Mouse (Mus musculus) hindbrain, embryonic 16.5 days (tissue): ENCODE measurements at regions not wholly inside any gene's neighbourhood (a gene's known extent, or its start where the extent isn't known, plus 50 kb on each side); places are given as distances from the start of the nearest gene placed in this dataset.

Source experiments
- ATAC-seq: fragments of 200-750 bp; cut with Nextera tagmentation; 2 replicates; pipeline ENCODE4 v1.8.0; 2017; ENCODE audit warnings: moderate TSS enrichment, moderate library complexity
- H3K27ac ChIP-seq: fragments of 300-500 bp; sonication (generic); 2 replicates; pipeline ENCODE4 v1.5.1; 2014; ENCODE audit warnings: low read depth, mild to moderate bottlenecking, control low read depth, low read length, moderate library complexity
- H3K27me3 ChIP-seq: fragments of 300-500 bp; sonication (generic); replicated peaks from 2 replicates; pipeline ENCODE4 v1.6.1; 2014; ENCODE audit warnings: low read length; ENCODE audit not compliant: control insufficient read depth, insufficient read depth
- H3K36me3 ChIP-seq: fragments of 300-500 bp; sonication (generic); 2 replicates; pipeline ENCODE4 v1.6.1; 2014; ENCODE audit warnings: mild to moderate bottlenecking, low read length, moderate library complexity, mixed read lengths; ENCODE audit not compliant: control insufficient read depth, insufficient read depth
- H3K4me1 ChIP-seq: fragments of 300-500 bp; sonication (generic); 2 replicates; pipeline ENCODE4 v1.6.1; 2014; ENCODE audit warnings: low read depth, low read length; ENCODE audit not compliant: control insufficient read depth, insufficient read depth
- H3K4me2 ChIP-seq: fragments of 300-500 bp; sonication (generic); 2 replicates; pipeline ENCODE4 v1.6.1; 2014; ENCODE audit warnings: mild to moderate bottlenecking, low read length, control low read depth, moderate library complexity
- H3K4me3 ChIP-seq: fragments of 300-500 bp; sonication (generic); 2 replicates; pipeline ENCODE4 v1.5.1; 2014; ENCODE audit warnings: mild to moderate bottlenecking, low read length, control low read depth, moderate library complexity
- H3K9ac ChIP-seq: fragments of 300-500 bp; sonication (generic); 2 replicates; pipeline ENCODE4 v1.6.1; 2014; ENCODE audit warnings: low read depth, mild to moderate bottlenecking, control low read depth, low read length, moderate library complexity
- H3K9me3 ChIP-seq: fragments of 300-500 bp; sonication (generic); 2 replicates; pipeline ENCODE4 v1.6.1; 2014; ENCODE audit warnings: mild to moderate bottlenecking, low read length, moderate library complexity; ENCODE audit not compliant: control insufficient read depth
- WGBS: fragments of 180-500 bp; shearing (Covaris S2); extraction: QIAGEN DNeasy Blood & Tissue Kit; methylation state at CpG from one replicate; pipeline ENCODE4 v1.1.7; 2014; 5-methylcytosine and 5-hydroxymethylcytosine counted together

DNA sequence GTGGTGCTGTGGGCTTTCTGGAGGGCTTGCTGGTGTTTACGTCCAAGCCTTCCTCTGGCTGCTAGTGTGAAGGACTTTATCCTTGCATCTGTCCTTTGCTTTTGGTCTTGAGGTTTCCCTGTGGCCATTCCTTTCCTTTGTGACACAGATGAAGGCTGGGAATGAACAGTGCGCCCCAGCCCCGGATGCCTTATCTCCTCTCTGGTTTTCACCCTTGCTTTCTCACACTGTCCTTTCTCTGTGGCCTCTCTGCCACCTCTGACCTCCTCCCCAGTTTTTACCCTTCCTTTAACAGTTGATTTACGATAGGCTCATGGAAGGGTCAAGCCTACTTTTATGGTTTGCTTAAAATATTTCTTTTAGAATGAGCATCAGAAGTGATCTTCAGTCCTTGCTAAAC lies 53.2 kb downstream of the Gas1 start:
- Histone ChIP-seq H3K27ac (no peak overlapping the region), H3K4me2 (no peak overlapping the region), H3K4me3 (no peak overlapping the region), H3K4me1 (peaks cover 11% of the 10 kb centered on the region), H3K36me3 (no peaks in the 10 kb centered on the region), H3K9ac (no peak overlapping the region), H3K9me3 (no peaks in the 10 kb centered on the region), H3K27me3 (no peaks in the 10 kb centered on the region)
- no peak for ATAC-seq
- WGBS: 42% methylated on average over 4 of the region's 4 CpGs

DNA sequence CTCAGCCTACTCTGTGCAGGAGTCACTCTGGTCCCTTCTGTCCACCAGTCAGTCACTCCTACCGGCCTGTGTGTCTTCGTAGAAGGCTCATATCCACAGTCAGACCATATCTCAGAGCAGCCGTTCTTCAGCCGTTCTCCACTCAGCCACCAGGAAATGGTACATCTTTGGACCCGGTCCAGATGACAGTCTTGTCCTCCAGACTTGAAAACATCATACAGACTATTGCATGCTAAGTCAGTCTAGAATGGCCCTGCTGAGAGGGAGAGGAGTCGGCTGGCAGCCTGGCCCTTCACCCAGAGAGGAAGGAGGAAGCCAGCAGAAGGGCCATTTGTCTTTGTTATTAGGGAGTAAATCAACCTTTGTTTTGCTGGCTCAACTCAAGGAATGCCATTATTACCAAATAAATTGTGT lies 54.0 kb downstream of the Gas1 start:
- H3K36me3 ChIP-seq: no peaks in the 10 kb centered on the region
- no peaks in the 10 kb centered on the region for H3K9me3 ChIP-seq
- H3K27ac ChIP-seq: no peak overlapping the region
- 36% methylated on average over 6 of the region's 6 CpGs for whole genome bisulfite sequencing
- no peak overlapping the region for H3K9ac ChIP-seq
- ATAC-seq: 0 out of 2 replicates have a peak, but pooled peaks have one; percentile 25
- H3K4me2 ChIP-seq: peak overlapping the region; percentile 27
- H3K4me3 ChIP-seq: no peak overlapping the region
- no peaks in the 10 kb centered on the region for H3K27me3 ChIP-seq
- H3K4me1 ChIP-seq: peaks cover 11% of the 10 kb centered on the region

DNA sequence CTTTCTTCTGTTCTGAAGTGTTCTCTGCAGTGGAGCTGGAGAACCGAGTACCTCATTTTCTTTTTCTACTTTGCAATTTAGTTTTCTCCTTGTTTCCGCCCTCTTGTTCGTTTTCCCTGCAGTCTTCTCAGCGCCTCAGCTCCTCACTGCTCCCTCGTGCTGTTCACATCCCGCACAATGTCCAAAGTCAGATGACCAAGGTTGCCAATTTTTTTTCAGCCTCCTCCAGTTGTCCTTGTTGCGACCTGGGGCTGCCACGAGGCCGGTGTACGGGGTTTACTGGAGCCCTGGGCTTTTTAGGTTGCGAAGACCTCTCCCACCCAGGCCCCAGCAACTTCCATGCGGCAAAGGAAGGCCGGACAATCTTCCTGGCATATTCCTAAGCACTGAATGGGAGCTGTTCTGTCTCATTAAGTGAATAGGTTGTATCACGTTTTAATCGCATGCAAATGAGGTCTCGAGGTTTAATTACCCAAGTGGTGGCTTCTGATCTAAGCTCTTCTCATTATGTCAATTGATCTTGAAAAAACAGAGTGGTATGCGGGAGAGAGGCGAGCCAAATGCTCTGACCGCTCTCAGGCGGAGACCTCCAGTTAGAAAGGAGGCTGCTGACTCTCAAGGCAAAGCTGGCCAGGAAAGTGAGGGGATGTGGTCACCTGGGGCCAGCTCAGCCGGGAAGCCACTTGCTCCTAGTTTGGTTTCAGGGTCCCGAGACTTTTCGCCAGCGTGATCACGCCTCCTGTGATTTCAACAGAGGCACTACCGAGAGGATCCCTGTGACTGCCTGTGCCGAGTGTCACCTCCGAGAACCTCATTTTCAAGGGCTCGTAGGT lies 54.6 kb downstream of the Gas1 start:
- Histone ChIP-seq H3K9ac (no peak overlapping the region), H3K27ac (no peak overlapping the region), H3K27me3 (no peaks in the 10 kb centered on the region), H3K36me3 (no peaks in the 10 kb centered on the region), H3K9me3 (no peaks in the 10 kb centered on the region), H3K4me1 (peaks cover 11% of the 10 kb centered on the region), H3K4me3 (no peak overlapping the region), H3K4me2 (peak overlapping the region; percentile 27)
- 0 out of 2 replicates have a peak, but pooled peaks have one; percentile 52 for ATAC-seq
- WGBS: 34% methylated on average over 29 of the region's 29 CpGs

DNA sequence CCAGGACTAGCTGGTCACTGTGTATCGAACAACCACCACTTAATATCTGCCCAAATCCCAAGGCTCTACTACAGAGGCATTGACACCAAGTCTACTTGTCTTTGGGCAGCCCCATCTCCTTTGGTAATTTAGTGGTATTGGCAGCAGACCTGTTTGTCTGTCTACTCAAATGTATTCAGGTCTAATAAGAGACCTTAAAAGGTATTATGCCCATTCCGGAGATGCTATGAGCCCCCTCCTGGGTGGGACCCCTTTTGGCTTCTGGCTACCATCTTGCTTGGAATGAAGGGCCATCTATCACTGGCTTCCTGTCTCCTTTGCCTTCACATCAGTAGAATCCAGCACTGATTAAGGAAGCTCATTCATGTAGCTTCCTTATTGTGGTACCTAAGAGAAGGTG lies 65.7 kb downstream of the Gas1 start:
- Histone ChIP-seq H3K27ac (no peak overlapping the region), H3K4me3 (no peak overlapping the region), H3K36me3 (no peaks in the 10 kb centered on the region), H3K4me1 (peaks cover 11% of the 10 kb centered on the region), H3K4me2 (no peak overlapping the region), H3K27me3 (no peaks in the 10 kb centered on the region), H3K9me3 (no peaks in the 10 kb centered on the region), H3K9ac (no peak overlapping the region)
- no peak for ATAC-seq
- 91% methylated on average over 2 of the region's 2 CpGs for WGBS

DNA sequence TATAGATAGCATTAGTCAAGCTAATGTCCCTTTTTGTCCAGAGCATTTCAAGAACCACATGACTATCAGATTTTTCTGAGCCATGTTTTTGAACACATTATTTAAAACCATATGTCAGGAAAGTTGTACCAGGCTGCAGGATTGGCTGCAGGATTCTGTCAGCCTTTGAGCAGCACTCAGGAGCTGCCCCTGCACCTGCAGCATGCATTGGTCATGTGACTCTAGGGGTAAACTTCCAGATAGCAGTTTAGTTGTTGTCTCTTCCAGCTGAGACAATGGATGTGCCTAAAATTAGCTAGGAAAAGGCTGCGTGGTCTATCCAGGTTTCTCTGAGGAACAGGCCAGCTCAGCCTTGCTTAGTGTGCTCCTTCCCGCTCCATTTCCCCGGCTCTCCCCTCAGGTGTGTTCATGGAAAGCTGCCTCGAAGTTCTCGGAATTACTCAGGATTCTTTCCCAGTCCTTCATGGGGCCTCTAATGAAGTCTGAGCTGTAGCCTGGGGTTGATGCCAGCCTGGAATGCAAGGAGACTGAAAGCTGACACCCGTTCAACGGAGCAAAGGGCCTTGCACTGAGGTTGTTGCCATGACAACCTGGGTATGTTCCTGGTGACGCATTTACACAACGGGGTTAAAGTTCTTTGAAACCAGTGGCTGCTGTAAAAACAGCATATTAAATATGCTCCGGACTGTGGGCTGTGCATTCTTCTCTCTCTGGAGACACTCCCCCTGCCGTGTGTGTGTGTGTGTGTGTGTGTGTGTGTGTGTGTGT lies 66.9 kb downstream of the Gas1 start:
- ATAC-seq: peak; percentile 88
- Histone ChIP-seq H3K36me3 (no peaks in the 10 kb centered on the region), H3K27me3 (no peaks in the 10 kb centered on the region), H3K9ac (peak overlapping the region; percentile 18; the same call in 1 of the 2 replicates), H3K4me2 (peak overlapping the region; percentile 35), H3K4me3 (no peak overlapping the region), H3K4me1 (peaks cover 11% of the 10 kb centered on the region), H3K27ac (peak overlapping the region; percentile 59), H3K9me3 (no peaks in the 10 kb centered on the region)
- under 1% methylated on average over 11 of the region's 11 CpGs for WGBS

DNA sequence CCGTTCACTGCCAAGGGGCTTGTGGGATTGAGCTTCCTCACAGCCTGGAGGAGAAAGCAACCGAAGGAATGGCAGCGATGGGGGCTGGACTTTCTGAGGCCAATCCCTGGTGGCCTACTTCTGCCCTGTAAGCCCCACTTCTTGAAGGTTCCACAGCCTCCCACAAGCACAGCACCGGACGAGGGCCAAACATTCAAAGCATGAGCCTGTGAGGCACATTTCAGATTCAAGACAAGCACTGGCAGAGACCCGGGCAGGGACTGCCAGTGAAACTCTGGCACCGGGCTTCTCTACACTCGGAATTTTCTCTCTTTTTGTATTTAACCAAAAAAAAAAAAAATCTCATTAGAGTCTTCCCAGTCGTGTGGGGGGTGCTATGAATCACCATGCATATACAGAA lies 71.9 kb downstream of the Gas1 start:
- no peaks in the 10 kb centered on the region for H3K9me3 ChIP-seq
- H3K4me2 ChIP-seq: no peak overlapping the region
- H3K27me3 ChIP-seq: no peaks in the 10 kb centered on the region
- H3K4me1 ChIP-seq: peaks cover 5% of the 10 kb centered on the region
- no peak for ATAC-seq
- no peak overlapping the region for H3K9ac ChIP-seq
- no peak overlapping the region for H3K4me3 ChIP-seq
- no peaks in the 10 kb centered on the region for H3K36me3 ChIP-seq
- 85% methylated on average over 9 of the region's 9 CpGs for WGBS
- no peak overlapping the region for H3K27ac ChIP-seq

DNA sequence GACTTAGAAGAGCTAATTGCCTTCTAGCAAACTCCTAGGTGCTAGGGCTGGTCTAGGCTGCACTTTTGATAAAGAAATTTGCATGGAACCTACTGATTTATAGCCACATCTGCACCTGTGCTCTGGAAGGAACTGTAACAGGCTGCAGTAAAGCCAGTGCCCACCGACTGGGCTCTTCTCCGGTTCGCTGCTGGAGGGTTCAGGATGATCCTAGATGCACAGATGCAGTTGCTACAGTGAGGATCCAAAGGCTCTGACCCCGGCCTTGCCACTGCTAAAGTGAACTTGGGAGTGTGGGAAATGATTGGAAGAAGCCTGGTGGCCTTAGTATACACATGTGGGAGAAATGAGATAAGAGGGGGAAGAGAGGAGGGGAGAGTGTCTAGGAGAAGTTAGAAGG lies 75.5 kb downstream of the Gas1 start:
- no peaks in the 10 kb centered on the region for H3K27me3 ChIP-seq
- H3K27ac ChIP-seq: no peak overlapping the region
- 78% methylated on average over 4 of the region's 4 CpGs for WGBS
- no peaks in the 10 kb centered on the region for H3K36me3 ChIP-seq
- H3K9ac ChIP-seq: no peak overlapping the region
- H3K4me2 ChIP-seq: no peak overlapping the region
- no peak overlapping the region for H3K4me3 ChIP-seq
- no peak for ATAC-seq
- no peaks in the 10 kb centered on the region for H3K4me1 ChIP-seq
- no peaks in the 10 kb centered on the region for H3K9me3 ChIP-seq

DNA sequence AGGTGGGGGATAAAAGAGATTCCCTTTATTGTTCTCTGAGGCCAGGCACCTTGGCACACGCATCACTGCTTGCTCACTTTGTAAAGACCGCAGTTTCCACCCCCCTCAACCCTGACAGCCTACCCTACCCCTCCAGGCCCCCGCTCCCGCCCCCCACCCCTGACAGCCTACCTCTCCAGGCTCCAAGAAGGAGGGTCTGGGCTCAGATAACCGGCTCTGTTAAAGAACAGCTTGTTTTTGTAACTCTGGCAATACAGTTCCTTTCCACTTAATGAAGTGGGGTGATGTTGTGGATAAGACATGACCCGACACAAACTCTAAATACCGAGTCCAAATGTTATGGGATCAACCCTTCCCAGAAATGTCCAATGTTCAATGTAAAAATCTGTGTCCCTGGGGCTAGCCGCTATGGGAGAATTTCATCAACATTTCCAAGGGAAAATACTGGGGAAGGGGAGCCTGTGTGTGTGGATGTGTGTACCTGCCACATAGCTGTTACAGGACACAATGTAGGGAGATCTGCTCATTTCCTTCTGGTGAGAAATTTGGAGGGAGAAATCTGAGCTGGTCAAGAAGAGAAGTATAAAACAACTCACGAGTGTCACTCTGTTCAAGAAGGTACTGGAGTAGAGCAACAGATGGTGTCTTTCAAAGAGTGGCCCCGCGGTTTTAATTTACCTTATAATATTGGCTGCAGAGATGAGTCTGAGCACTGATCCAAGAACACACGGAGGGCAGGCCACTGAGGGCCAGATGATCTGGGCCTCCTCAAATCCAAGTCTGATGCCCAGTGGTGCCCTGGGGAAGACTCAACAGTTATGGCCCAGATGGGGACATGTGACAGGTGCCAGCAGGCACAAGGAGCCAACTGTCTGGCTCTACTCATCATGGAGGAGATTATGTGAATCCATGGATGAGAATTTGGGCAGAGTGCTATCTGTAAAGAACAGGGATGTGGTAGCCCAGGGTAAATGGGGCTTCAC lies 76.7 kb downstream of the Gas1 start:
- H3K27ac ChIP-seq: no peak overlapping the region
- H3K27me3 ChIP-seq: no peaks in the 10 kb centered on the region
- H3K9me3 ChIP-seq: no peaks in the 10 kb centered on the region
- no peaks in the 10 kb centered on the region for H3K4me1 ChIP-seq
- H3K4me3 ChIP-seq: no peak overlapping the region
- no peak overlapping the region for H3K9ac ChIP-seq
- 64% methylated on average over 12 of the region's 12 CpGs for WGBS
- H3K4me2 ChIP-seq: no peak overlapping the region
- no peaks in the 10 kb centered on the region for H3K36me3 ChIP-seq
- peak; percentile 58; the same call in 1 of the 2 replicates for ATAC-seq
